22 mouse cellular contexts compared by ENCODE assay signal in the genomic region with DNA sequence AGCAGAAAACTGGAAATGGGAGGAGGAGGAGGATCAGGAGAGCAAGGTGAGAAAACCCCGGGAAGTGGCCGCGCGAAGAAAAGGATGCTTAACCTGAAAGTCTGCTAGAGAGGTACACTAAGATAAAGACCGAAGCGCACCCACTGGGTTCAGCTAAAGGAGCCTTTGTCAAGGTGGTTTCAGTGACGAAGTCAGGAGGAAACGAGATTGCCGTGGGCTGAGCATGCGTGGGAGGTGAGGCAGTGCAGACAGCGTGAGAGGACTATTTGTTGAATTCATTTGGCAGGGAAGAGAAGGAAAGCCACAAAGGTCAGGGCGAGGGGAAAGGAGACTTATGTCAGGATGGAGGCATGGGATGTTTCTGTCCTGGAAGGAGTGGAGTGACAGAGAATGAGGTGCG.
DNase-seq lines count a peak whose midpoint lies in the region.
"Had no signal": no experiment of that assay in that cellular context is flagged by ENCODE, and none has a peak within 500 bp of the region (broad histone marks: within the 10 kb centered on the region; RNA-seq: fewer than 3 reads in every experiment).

No protein-coding gene starts in this region.

- no peak overlapping the region for H3K27ac ChIP-seq in hindbrain, embryonic 10.5 days
- H3K27ac ChIP-seq: embryonic facial prominence, embryonic 13.5 days; hindbrain, embryonic 15.5 days; kidney, postnatal 0 days; layer of hippocampus, adult 2 months; liver, embryonic 12.5 days; lung, embryonic 15.5 days; macrophage; midbrain, embryonic 13.5 days; neural tube, embryonic 15.5 days had no signal

- no peak overlapping the region for H3K4me3 ChIP-seq in hindbrain, embryonic 10.5 days
- H3K4me3 ChIP-seq: embryonic facial prominence, embryonic 13.5 days; hindbrain, embryonic 15.5 days; layer of hippocampus, adult 2 months; liver, embryonic 12.5 days; lung, embryonic 15.5 days; midbrain, embryonic 13.5 days; neural tube, embryonic 15.5 days had no signal

- 76% methylated on average over 13 of the region's 13 CpGs for WGBS in hindbrain, embryonic 10.5 days

- H3K27me3 ChIP-seq in hindbrain, embryonic 10.5 days (ENCODE audit: insufficient read depth, poor library complexity, severe bottlenecking) = no peaks in the 10 kb centered on the region
- H3K27me3 ChIP-seq: embryonic facial prominence, embryonic 13.5 days; hindbrain, embryonic 15.5 days; lung, embryonic 15.5 days; midbrain, embryonic 13.5 days; neural tube, embryonic 15.5 days had no signal

- H3K9me3 ChIP-seq in hindbrain, embryonic 10.5 days = no peaks in the 10 kb centered on the region
- H3K9me3 ChIP-seq: embryonic facial prominence, embryonic 13.5 days; hindbrain, embryonic 15.5 days; liver, embryonic 12.5 days; lung, embryonic 15.5 days; midbrain, embryonic 13.5 days; neural tube, embryonic 15.5 days had no signal

- intact Hi-C loops in gastrocnemius, postnatal 14 days (cut with DNase I; ENCODE audit: low total_unique reads) = no loop called here

- DNase-seq in heart, adult 11 months = peak; percentile 64
- DNase-seq in heart, adult 8-10 months (ENCODE audit: low spot score) = no peak
- peak; percentile 26 for DNase-seq in thymus, postnatal 14 days
- DNase-seq in thymus, postnatal 0 days (ENCODE audit: low spot score) = no peak
- DNase-seq in right cerebral cortex, postnatal 10 days (ENCODE audit: low spot score in 2 of 2) = peak; percentile 27 to 33
- no peak for DNase-seq in gastrocnemius, postnatal 14 days
- DNase-seq in heart, adult 18-20 months = no peak
- DNase-seq in hindbrain, embryonic 10.5 days (ENCODE audit: low spot score) = no peak
- DNase-seq: adrenal gland, postnatal 36 days; cerebellum, adult 9-10 months; heart, postnatal 10 days; kidney, adult 11 months; retina, postnatal 1 day had no signal

- H3K36me3 ChIP-seq in hindbrain, embryonic 10.5 days = no peaks in the 10 kb centered on the region
- H3K36me3 ChIP-seq: embryonic facial prominence, embryonic 13.5 days; hindbrain, embryonic 15.5 days; liver, embryonic 12.5 days; lung, embryonic 15.5 days; midbrain, embryonic 13.5 days; neural tube, embryonic 15.5 days had no signal

- no peaks in the 10 kb centered on the region for H3K4me1 ChIP-seq in hindbrain, embryonic 10.5 days (replicated peaks)
- H3K4me1 ChIP-seq: hindbrain, embryonic 15.5 days; liver, embryonic 12.5 days; lung, embryonic 15.5 days; midbrain, embryonic 13.5 days; neural tube, embryonic 15.5 days had no signal

Comparison
In these comparisons a context has a peak if more than half of its experiments do, and no peak if none do; other contexts are left out.
1. DNase-seq: peak in heart, adult 11 months (single experiment), thymus, postnatal 14 days (single experiment) and right cerebral cortex, postnatal 10 days (2 of 2); none in heart, adult 8-10 months (single experiment), thymus, postnatal 0 days (single experiment), gastrocnemius, postnatal 14 days (single experiment), heart, adult 18-20 months (0 of 2) and hindbrain, embryonic 10.5 days (single experiment).